Mouse (Mus musculus): Measurements from ENCODE around the gene Chid1.
A peak's percentile ranks its signal among the peaks of the same experiment; 100 is the strongest.

Gene Chid1

GRCm38 (mm10) chr7:141558946-141559345 is 19.3 kb upstream of the Chid1 start:
- DNase-seq (ENCODE audit: low read depth, low spot score), result peak; percentile 74

GRCm38 (mm10) chr7:141558329-141558776 is 18.7 kb upstream of the Chid1 start:
- peak; percentile 69 for DNase-seq (ENCODE audit: low read depth, low spot score)

- no peak for DNase-seq (ENCODE audit: low read depth, low spot score)
Observed at GRCm38 (mm10) chr7:141550464-141550863, 10.8 kb upstream of the Chid1 start.

- no peak for DNase-seq (ENCODE audit: low read depth, low spot score)
Observed at GRCm38 (mm10) chr7:141549432-141550061, 9.9 kb upstream of the Chid1 start.

GRCm38 (mm10) chr7:141544654-141545053 is 5.0 kb upstream of the Chid1 start:
- no peak for DNase-seq (ENCODE audit: low read depth, low spot score)

- DNase-seq (ENCODE audit: low read depth, low spot score), result no peak
Observed at GRCm38 (mm10) chr7:141542588-141542987, 2.9 kb upstream of the Chid1 start.

GRCm38 (mm10) chr7:141541681-141542080 is 2.0 kb upstream of the Chid1 start:
- no peak for DNase-seq (ENCODE audit: low read depth, low spot score)

- DNase-seq (ENCODE audit: low read depth, low spot score), result no peak
Observed at GRCm38 (mm10) chr7:141540312-141541081, 840 bp upstream of the Chid1 start.

- DNase-seq (ENCODE audit: low read depth, low spot score), result no peak
Observed at GRCm38 (mm10) chr7:141538852-141539555, 653 bp downstream of the Chid1 start.

- DNase-seq (ENCODE audit: low read depth, low spot score), result no peak
Observed at GRCm38 (mm10) chr7:141535570-141535969, 4.1 kb downstream of the Chid1 start.

GRCm38 (mm10) chr7:141525580-141525925 is 14.1 kb downstream of the Chid1 start:
- no peak for DNase-seq (ENCODE audit: low read depth, low spot score)

GRCm38 (mm10) chr7:141524760-141525579 is 14.7 kb downstream of the Chid1 start:
- peak; percentile 66 for DNase-seq (ENCODE audit: low read depth, low spot score)

- DNase-seq (ENCODE audit: low read depth, low spot score), result no peak
Observed at GRCm38 (mm10) chr7:141524271-141524670, 15.4 kb downstream of the Chid1 start.

GRCm38 (mm10) chr7:141523007-141523406 is 16.6 kb downstream of the Chid1 start:
- no peak for DNase-seq (ENCODE audit: low read depth, low spot score)

- DNase-seq (ENCODE audit: low read depth, low spot score), result no peak
Observed at GRCm38 (mm10) chr7:141519795-141520194, 19.9 kb downstream of the Chid1 start.

- no peak for DNase-seq (ENCODE audit: low read depth, low spot score)
Observed at GRCm38 (mm10) chr7:141518926-141519325, 20.7 kb downstream of the Chid1 start.

GRCm38 (mm10) chr7:141518296-141518695 is 21.4 kb downstream of the Chid1 start:
- DNase-seq (ENCODE audit: low read depth, low spot score), result no peak

GRCm38 (mm10) chr7:141517638-141518037 is 22.0 kb downstream of the Chid1 start:
- no peak for DNase-seq (ENCODE audit: low read depth, low spot score)

- no peak for DNase-seq (ENCODE audit: low read depth, low spot score)
Observed at GRCm38 (mm10) chr7:141510681-141511191, 28.9 kb downstream of the Chid1 start.

GRCm38 (mm10) chr7:141510196-141510595 is 29.5 kb downstream of the Chid1 start:
- DNase-seq (ENCODE audit: low read depth, low spot score), result no peak

- peak; percentile 43 for DNase-seq (ENCODE audit: low read depth, low spot score)
Observed at GRCm38 (mm10) chr7:141508160-141508559, 31.5 kb downstream of the Chid1 start.
